Mouse (Mus musculus) forebrain, embryonic 12.5 days (tissue): ENCODE measurements around the gene Napsa. TPM values are rescaled to one million over a fixed set of nuclear protein-coding genes. Genes with fewer than 3 reads are reported as not detected.

Experiments used
- ATAC-seq: fragments of 200-750 bp; cut with Nextera tagmentation; 2 replicates; pipeline ENCODE4 v1.8.0; 2017; ENCODE audit warnings: moderate TSS enrichment; ENCODE audit not compliant: low FRiP score
- H3K27ac ChIP-seq: fragments of 300-500 bp; sonication (generic); 2 replicates; pipeline ENCODE4 v1.5.1; 2016; ENCODE audit warnings: mild to moderate bottlenecking
- H3K27me3 ChIP-seq: fragments of 300-500 bp; sonication (generic); 2 replicates; pipeline ENCODE4 v1.6.1; 2016; ENCODE audit warnings: mild to moderate bottlenecking
- H3K36me3 ChIP-seq: fragments of 300-500 bp; sonication (generic); replicated peaks from 2 replicates; pipeline ENCODE4 v1.6.1; 2016; ENCODE audit warnings: mild to moderate bottlenecking
- H3K4me1 ChIP-seq: fragments of 300-500 bp; sonication (generic); 2 replicates; pipeline ENCODE4 v1.6.1; 2016
- H3K4me2 ChIP-seq: fragments of 300-500 bp; sonication (generic); 2 replicates; pipeline ENCODE4 v1.6.1; 2016; ENCODE audit warnings: mild to moderate bottlenecking, moderate library complexity
- H3K4me3 ChIP-seq: fragments of 300-500 bp; sonication (generic); replicated peaks from 2 replicates; pipeline ENCODE4 v1.5.1; 2016; ENCODE audit warnings: mild to moderate bottlenecking
- H3K9ac ChIP-seq: fragments of 300-500 bp; sonication (generic); 2 replicates; pipeline ENCODE4 v1.6.1; 2016; ENCODE audit warnings: mild to moderate bottlenecking
- H3K9me3 ChIP-seq: fragments of 300-500 bp; sonication (generic); 2 replicates; pipeline ENCODE4 v1.6.1; 2016
- WGBS: fragments of 180-500 bp; shearing (Covaris S2); methylation state at CpG from one replicate; pipeline ENCODE4 v1.1.7; 2016; 5-methylcytosine and 5-hydroxymethylcytosine counted together
- polyA plus RNA-seq: library from polyadenylated mRNA; unstranded; fragments of >200 nt; fragmentation: Nextera tagmentation; extraction: Ambion mirVana; gene quantifications from 2 replicates; pipeline ENCODE4 v1.2.1, GENCODE M21; 2016

Gene Napsa
- polyA plus RNA-seq, 1 experiment from 2014 or later, result 0.51 TPM

GRCm38 (mm10) chr7:44557629-44558028 is 14.6 kb upstream of the Napsa start:
- H3K9ac ChIP-seq, result no peak overlapping the region
- H3K4me1 ChIP-seq, result peaks cover 9% of the 10 kb centered on the region
- no peak overlapping the region for H3K4me3 ChIP-seq
- H3K4me2 ChIP-seq, result no peak overlapping the region
- H3K27me3 ChIP-seq, result peaks cover 8% of the 10 kb centered on the region
- 76% methylated on average over 2 of the region's 2 CpGs for WGBS
- no peaks in the 10 kb centered on the region for H3K9me3 ChIP-seq
- no peak for ATAC-seq
- no peak overlapping the region for H3K27ac ChIP-seq
- no peaks in the 10 kb centered on the region for H3K36me3 ChIP-seq

- H3K27me3 ChIP-seq, result peaks cover 12% of the 10 kb centered on the region; the same call in 1 of the 2 replicates
- 56% methylated on average over 18 of the region's 18 CpGs for WGBS
- H3K9ac ChIP-seq, result no peak overlapping the region
- peak; percentile 55; the same call in 1 of the 2 replicates for ATAC-seq
- H3K27ac ChIP-seq, result no peak overlapping the region
- H3K4me2 ChIP-seq, result no peak overlapping the region
- H3K9me3 ChIP-seq, result no peaks in the 10 kb centered on the region
- no peak overlapping the region for H3K4me3 ChIP-seq
- no peaks in the 10 kb centered on the region for H3K4me1 ChIP-seq
- no peaks in the 10 kb centered on the region for H3K36me3 ChIP-seq
These were observed 11.5 kb upstream of the Napsa start for GRCm38 (mm10) chr7:44560435-44561400.

- H3K27ac ChIP-seq, result no peak overlapping the region
- no peak for ATAC-seq
- 50% methylated on average over 8 of the region's 8 CpGs for WGBS
- H3K9ac ChIP-seq, result no peak overlapping the region
- H3K4me3 ChIP-seq, result no peak overlapping the region
- H3K4me2 ChIP-seq, result no peak overlapping the region
- peaks cover 17% of the 10 kb centered on the region; the same call in 1 of the 2 replicates for H3K27me3 ChIP-seq
- no peaks in the 10 kb centered on the region for H3K36me3 ChIP-seq
- no peaks in the 10 kb centered on the region for H3K9me3 ChIP-seq
- H3K4me1 ChIP-seq, result no peaks in the 10 kb centered on the region
These were observed 8.9 kb upstream of the Napsa start for GRCm38 (mm10) chr7:44563284-44563683.

- Histone ChIP-seq H3K9ac (no peak overlapping the region), H3K4me3 (no peak overlapping the region), H3K27ac (no peak overlapping the region), H3K36me3 (no peaks in the 10 kb centered on the region), H3K4me1 (no peaks in the 10 kb centered on the region), H3K4me2 (no peak overlapping the region), H3K27me3 (peaks cover 17% of the 10 kb centered on the region; the same call in 1 of the 2 replicates), H3K9me3 (no peaks in the 10 kb centered on the region)
- WGBS, result 87% methylated on average over 10 of the region's 10 CpGs
- ATAC-seq, result no peak
These were observed 7.7 kb upstream of the Napsa start for GRCm38 (mm10) chr7:44564486-44564885.

GRCm38 (mm10) chr7:44565414-44565813 is 6.8 kb upstream of the Napsa start:
- Histone ChIP-seq H3K4me3 (no peak overlapping the region), H3K4me1 (no peaks in the 10 kb centered on the region), H3K9ac (no peak overlapping the region), H3K27ac (no peak overlapping the region), H3K36me3 (no peaks in the 10 kb centered on the region), H3K9me3 (no peaks in the 10 kb centered on the region), H3K27me3 (peaks cover 14% of the 10 kb centered on the region; the same call in 1 of the 2 replicates), H3K4me2 (no peak overlapping the region)
- ATAC-seq, result no peak
- 74% methylated on average over 6 of the region's 6 CpGs for WGBS

GRCm38 (mm10) chr7:44568803-44569202 is 3.4 kb upstream of the Napsa start:
- Histone ChIP-seq H3K4me1 (0 out of 2 replicates have a peak, but pooled peaks cover 5% of the 10 kb centered on the region), H3K36me3 (no peaks in the 10 kb centered on the region), H3K4me2 (no peak overlapping the region), H3K9ac (no peak overlapping the region), H3K27me3 (peaks cover 13% of the 10 kb centered on the region; the same call in 1 of the 2 replicates), H3K9me3 (no peaks in the 10 kb centered on the region), H3K4me3 (no peak overlapping the region), H3K27ac (no peak overlapping the region)
- 81% methylated on average over 9 of the region's 9 CpGs for WGBS
- no peak for ATAC-seq

- Histone ChIP-seq H3K27ac (no peak overlapping the region), H3K4me3 (no peak overlapping the region), H3K4me2 (no peak overlapping the region), H3K36me3 (no peaks in the 10 kb centered on the region), H3K27me3 (peaks cover 4% of the 10 kb centered on the region; the same call in 1 of the 2 replicates), H3K4me1 (0 out of 2 replicates have a peak, but pooled peaks cover 5% of the 10 kb centered on the region), H3K9me3 (no peaks in the 10 kb centered on the region), H3K9ac (no peak overlapping the region)
- no peak for ATAC-seq
- WGBS, result 87% methylated on average over 6 of the region's 6 CpGs
These were observed 1.2 kb upstream of the Napsa start for GRCm38 (mm10) chr7:44570989-44571388.

GRCm38 (mm10) chr7:44571811-44572210 is 369 bp upstream of the Napsa start:
- no peak for ATAC-seq
- Histone ChIP-seq H3K4me1 (0 out of 2 replicates have a peak, but pooled peaks cover 5% of the 10 kb centered on the region), H3K4me3 (no peak overlapping the region), H3K27ac (no peak overlapping the region), H3K36me3 (no peaks in the 10 kb centered on the region), H3K4me2 (no peak overlapping the region), H3K9me3 (no peaks in the 10 kb centered on the region), H3K27me3 (0 out of 2 replicates have a peak, but pooled peaks cover 8% of the 10 kb centered on the region), H3K9ac (no peak overlapping the region)
- 33% methylated on average over 4 of the region's 4 CpGs for WGBS

GRCm38 (mm10) chr7:44572956-44573484 is 840 bp downstream of the Napsa start:
- WGBS, result 82% methylated on average over 5 of the region's 5 CpGs
- Histone ChIP-seq H3K27ac (no peak overlapping the region), H3K9me3 (no peaks in the 10 kb centered on the region), H3K27me3 (0 out of 2 replicates have a peak, but pooled peaks cover 4% of the 10 kb centered on the region), H3K4me1 (0 out of 2 replicates have a peak, but pooled peaks cover 5% of the 10 kb centered on the region), H3K4me3 (no peak overlapping the region), H3K4me2 (no peak overlapping the region), H3K36me3 (no peaks in the 10 kb centered on the region), H3K9ac (no peak overlapping the region)
- no peak for ATAC-seq

GRCm38 (mm10) chr7:44576333-44576844 is 4.2 kb downstream of the Napsa start:
- 0 out of 2 replicates have a peak, but pooled peaks cover 5% of the 10 kb centered on the region for H3K4me1 ChIP-seq
- 0 out of 2 replicates have a peak, but pooled peaks cover 6% of the 10 kb centered on the region for H3K9me3 ChIP-seq
- H3K4me2 ChIP-seq, result no peak overlapping the region
- ATAC-seq, result no peak
- no peak overlapping the region for H3K4me3 ChIP-seq
- no peak overlapping the region for H3K9ac ChIP-seq
- no peak overlapping the region for H3K27ac ChIP-seq
- H3K36me3 ChIP-seq, result no peaks in the 10 kb centered on the region
- 0 out of 2 replicates have a peak, but pooled peaks cover 10% of the 10 kb centered on the region for H3K27me3 ChIP-seq
- WGBS, result 59% methylated on average over 5 of the region's 5 CpGs

- no peak overlapping the region for H3K27ac ChIP-seq
- H3K9ac ChIP-seq, result no peak overlapping the region
- H3K4me3 ChIP-seq, result no peak overlapping the region
- peaks cover 27% of the 10 kb centered on the region for H3K27me3 ChIP-seq
- WGBS, result 76% methylated on average over 6 of the region's 6 CpGs
- H3K4me2 ChIP-seq, result no peak overlapping the region
- no peak for ATAC-seq
- H3K9me3 ChIP-seq, result 0 out of 2 replicates have a peak, but pooled peaks cover 6% of the 10 kb centered on the region
- H3K36me3 ChIP-seq, result no peaks in the 10 kb centered on the region
- no peaks in the 10 kb centered on the region for H3K4me1 ChIP-seq
These were observed 9.5 kb downstream of the Napsa start for GRCm38 (mm10) chr7:44581637-44582036.

- ATAC-seq, result no peak
- H3K36me3 ChIP-seq, result no peaks in the 10 kb centered on the region
- no peak overlapping the region for H3K27ac ChIP-seq
- H3K4me1 ChIP-seq, result peaks cover 8% of the 10 kb centered on the region
- WGBS, result 88% methylated on average over 5 of the region's 5 CpGs
- peaks cover 35% of the 10 kb centered on the region for H3K27me3 ChIP-seq
- no peak overlapping the region for H3K9ac ChIP-seq
- no peak overlapping the region for H3K4me2 ChIP-seq
- H3K9me3 ChIP-seq, result 0 out of 2 replicates have a peak, but pooled peaks cover 6% of the 10 kb centered on the region
- H3K4me3 ChIP-seq, result no peak overlapping the region
These were observed 10.5 kb downstream of the Napsa start for GRCm38 (mm10) chr7:44582709-44583108.
